Mouse (Mus musculus) MN1 (cell line): Measurements from ENCODE around the gene Olfr1417.
"Not testable (repeated sequence)": the region's sequence is repeated elsewhere in the genome, so short reads cannot be mapped to it uniquely, and the experiment has no call there.

Source experiments
- DNase-seq: peaks from one replicate; pipeline ENCODE4 v3.0.0-alpha.2; 2016; ENCODE audit warnings: low spot score

Gene Olfr1417

DNA sequence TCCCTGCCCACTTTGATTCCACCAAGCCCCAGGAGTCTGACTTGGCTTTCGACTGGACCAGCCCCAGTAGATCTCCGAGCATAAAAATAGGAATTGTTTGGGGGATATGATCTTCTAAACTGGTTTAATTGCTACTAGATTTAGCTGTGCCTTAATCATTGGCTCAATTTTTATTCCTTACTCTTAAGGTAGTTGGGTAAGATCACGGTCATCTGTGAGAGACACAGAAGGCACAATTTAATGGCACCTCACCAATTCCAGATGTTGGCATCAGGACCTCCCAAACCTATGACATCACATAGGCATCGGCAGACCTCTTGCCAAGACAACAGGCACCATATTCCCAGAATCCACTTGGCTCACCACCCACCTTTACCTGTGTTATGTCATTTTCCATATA lies at the start of gene Olfr1417:
Olfr1417 (minus strand) TSS at position 101 of the 400 bp plus-strand sequence.
- no peak for DNase-seq

DNA sequence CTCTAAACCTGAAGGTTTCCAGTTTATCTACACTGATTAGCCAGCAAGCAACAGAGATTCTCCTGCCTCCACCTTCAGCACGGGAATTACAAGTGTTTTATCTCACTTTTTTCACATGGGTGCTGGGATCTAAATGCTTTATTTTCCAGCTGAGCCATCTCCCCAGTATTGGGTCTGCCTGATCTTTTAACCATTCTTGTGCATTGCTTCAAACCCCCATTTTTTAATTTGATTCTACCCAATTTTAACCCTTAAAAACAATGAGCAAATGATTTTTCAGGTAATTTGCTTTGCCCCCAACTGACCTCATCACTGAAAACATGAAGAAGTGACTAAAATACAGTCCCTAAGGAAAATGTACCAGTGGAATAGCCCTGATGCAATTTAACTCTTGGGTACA lies 47.2 kb upstream of the Olfr1417 start, which contains the start of gene Olfr1420:
Olfr1420 (plus strand) TSS at position 301 of the 400 bp plus-strand sequence.
- no peak for DNase-seq

DNA sequence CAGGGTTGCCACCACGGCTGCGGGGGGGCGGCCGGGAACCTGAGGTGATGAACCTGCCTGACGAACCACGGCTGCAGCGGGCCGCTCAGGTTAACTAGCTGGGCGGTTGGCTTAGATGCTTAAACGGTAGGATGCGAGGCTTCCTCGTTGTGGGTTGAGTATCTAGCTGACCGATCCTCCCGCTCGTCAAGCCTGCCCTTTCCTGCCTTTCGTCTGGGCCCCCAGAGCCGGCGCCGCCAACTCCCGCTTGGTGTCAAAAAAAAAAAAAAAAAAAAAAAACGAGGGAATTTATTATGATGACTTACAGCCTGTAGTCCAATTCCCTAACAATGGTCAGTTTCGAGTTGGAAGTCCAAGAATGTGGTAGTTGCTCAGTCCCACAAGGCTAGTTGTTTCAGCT lies 39.4 kb upstream of the Olfr1417 start:
- not testable (repeated sequence) for DNase-seq

DNA sequence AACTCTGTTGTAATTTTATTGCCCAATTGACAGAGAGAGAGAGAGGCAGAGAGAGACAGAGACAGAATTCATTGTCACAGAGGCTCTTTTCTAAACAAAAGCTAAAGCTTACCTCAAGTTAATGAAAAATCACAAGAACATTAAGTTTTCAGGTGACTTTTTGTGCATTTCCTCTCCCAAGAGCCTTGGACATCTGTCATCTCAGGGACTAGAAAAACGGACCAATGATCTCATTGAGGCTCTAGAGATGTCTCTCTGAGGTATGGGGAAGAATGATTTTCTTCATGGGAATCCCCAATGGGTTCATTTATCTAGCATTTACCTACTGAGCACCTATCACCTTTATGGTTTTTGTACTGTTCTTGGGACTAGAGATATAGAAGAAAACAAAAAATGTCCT lies 36.0 kb upstream of the Olfr1417 start, which contains the start of gene Olfr1419:
Olfr1419 (minus strand) TSS at position 101 of the 400 bp plus-strand sequence.
- DNase-seq: no peak

DNA sequence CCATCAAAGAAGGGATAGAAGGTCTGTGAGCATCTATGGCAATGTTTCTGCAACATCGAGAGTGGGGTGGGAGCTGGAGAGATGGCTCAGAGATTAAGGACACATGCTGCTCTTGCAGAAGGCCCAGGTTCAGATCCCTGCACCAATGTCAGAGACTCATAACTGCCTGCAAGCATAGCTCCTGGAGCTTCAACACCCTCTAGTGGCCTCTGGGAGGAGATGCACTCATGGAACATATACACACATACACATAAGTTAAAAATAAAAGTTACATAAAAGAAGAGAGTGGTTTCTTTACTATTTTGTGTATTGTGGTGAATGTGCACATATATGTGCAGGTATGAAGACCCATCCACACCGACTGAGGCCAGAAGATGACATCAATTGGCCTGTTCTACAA lies 28.8 kb upstream of the Olfr1417 start:
- no peak for DNase-seq

DNA sequence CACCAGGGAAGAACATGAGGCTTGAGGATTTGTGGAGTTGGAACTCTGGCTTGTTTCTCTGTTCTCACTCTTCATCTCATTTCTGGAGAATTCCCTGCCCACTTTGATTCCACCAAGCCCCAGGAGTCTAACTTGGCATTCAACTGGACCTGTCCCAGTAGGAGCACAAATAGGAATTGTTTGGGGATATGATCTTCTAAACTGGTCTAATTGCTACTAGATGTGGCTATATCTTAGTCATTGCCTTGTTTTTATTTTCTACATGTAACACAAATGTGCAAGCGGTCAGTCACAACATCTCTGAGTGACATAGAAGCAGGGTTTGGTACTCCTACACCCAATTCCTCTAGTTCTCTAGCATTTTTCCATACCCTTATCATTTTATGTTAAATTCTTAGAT lies 21.9 kb upstream of the Olfr1417 start, which contains the start of gene Olfr1418:
Olfr1418 (minus strand) TSS at position 101 of the 400 bp plus-strand sequence.
- DNase-seq: no peak

DNA sequence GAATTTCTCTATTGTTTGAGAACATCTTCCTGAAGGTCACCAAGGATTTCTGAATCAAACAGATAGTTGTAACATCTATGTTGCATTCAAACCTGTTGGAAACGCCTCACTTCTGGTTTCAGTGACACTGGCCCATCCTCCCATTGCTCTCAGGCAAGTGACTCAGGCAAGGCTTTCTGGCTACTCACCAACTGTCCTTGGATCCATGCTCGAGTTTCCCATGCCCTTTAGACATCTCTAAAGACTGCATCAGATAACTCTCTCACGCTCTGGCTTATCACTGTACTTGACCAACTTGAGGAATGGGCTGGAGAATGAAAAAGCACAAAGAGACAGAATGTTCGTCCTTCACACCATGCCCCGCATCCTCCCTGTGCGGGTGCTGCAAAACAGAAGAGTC lies 17.5 kb upstream of the Olfr1417 start:
- no peak for DNase-seq

DNA sequence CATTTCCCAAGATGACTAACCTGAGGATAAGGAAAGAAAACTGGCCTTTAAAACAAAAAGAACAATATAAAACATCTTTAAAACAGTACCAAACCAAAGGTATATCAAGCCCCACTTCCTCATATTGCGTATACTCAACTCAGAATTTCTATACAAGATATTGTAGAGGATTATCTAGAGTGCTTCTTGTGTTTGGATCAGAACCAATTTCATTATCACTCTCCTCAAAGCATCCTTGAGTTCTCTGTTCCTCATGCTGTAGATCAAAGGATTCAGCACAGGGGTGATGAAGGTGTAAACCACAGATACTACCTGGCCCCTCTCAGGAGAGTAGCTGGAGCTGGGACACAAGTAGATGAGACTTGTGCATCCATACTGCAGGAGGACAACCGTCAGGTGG lies 15.8 kb upstream of the Olfr1417 start:
- no peak for DNase-seq

DNA sequence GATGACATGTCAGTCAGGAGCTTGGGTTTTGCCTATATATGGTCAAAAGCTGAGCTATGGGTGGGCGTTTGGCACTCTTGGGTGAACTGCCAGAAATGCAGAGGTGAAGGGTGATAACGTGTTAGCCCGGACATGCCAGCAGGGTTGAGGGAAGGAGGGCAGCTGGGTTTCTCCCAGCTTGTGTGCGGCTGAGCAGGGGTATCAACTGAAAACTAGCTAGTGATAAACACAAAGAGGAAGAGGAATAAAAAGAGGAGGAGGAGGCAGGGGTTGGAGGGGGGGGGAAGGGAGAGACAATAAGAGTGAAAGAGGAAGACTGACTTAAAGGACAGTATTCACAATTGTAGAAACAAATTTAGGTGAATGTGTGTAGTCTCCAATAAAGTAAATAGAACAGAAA lies 13.6 kb upstream of the Olfr1417 start:
- DNase-seq: no peak

DNA sequence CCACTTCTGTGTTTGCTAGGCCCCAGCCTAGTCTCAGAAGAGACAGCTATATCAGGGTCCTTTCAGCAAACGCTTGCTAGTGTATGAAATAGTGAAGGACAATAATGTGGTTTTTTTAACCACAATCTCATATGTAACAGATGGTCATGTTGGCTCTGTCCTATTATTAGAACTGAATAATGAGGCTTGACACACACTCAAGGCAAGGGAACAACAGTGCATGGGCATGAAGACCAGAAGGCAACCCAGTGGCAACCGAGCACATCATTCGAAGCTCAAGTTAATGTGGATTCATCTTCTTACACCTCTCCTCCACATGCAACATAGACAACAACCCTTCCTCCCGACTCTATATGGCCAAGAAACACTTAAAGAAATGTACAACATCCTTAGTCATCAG lies 7.3 kb upstream of the Olfr1417 start:
- no peak for DNase-seq

DNA sequence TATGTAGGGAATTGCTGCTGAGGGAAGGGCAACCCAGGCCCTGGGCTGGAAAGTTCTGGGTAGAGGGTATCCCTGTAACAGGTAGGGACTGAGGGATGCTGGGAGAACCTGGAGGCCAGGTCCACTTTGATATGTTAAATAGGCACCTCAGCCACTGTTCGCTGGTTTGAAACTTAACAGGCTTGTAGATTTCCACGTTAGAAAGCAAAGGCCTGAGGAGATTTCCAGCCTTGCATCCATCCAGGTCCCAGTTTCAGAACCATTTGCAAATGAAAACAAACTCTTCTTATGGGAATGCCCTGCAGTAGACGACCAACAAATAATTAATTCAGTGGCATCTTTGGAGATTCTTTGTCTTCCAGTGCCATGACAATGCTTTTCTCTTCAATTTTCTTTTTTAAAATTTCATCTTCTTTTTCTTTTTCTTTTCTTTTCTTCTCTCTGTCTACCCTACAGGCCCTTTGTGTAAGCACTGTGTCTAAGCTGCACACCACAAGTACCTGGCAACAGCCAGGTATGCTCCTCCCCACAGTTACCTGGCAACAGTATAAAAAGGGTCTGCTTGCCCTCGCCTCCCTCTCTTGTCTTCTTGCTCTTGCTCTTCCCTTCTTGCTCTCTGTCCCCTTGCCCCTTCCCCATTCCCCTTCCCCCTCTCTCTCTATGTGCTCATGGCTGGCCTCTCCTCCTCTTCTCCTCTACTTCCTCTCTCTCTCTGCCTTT lies 15.5 kb downstream of the Olfr1417 start:
- no peak for DNase-seq

DNA sequence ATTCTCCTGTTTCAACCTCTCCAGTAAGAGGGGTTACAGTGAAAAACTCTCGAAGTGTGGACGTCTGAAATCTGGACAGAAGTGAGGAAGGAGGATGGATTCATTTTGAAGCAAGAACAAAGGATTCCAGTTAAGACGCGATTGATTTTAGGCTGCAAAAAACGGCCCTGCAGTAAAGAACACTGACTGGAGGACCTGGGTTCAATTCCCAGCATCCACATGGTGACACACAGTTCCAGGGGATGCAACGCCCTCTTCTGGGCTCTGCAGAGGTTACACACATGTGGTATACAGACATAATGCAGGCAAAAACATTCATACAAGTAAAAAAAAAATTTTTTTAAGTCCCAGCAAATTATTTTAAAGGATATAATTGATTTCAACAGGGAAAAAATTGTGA lies 18.8 kb downstream of the Olfr1417 start:
- no peak for DNase-seq

DNA sequence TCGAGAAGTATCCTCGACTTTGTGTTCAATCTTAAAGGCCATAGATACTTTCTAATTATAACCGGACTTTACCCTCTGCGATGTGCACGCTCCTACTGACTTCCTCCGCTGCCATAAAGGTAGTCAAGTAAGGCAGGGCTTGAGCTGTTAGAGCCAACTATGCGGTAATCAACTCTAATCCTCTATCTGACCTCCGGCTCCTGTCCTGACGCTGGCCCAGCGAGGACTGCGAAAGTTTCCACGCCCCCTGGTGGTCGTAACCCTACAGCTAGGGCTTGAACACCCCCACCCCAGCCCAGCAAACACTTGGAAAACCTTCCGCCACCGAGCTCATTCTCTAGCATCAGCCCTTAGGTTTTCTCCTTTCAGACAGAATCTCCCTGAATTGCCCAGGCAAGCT lies 19.2 kb downstream of the Olfr1417 start:
- no peak for DNase-seq

DNA sequence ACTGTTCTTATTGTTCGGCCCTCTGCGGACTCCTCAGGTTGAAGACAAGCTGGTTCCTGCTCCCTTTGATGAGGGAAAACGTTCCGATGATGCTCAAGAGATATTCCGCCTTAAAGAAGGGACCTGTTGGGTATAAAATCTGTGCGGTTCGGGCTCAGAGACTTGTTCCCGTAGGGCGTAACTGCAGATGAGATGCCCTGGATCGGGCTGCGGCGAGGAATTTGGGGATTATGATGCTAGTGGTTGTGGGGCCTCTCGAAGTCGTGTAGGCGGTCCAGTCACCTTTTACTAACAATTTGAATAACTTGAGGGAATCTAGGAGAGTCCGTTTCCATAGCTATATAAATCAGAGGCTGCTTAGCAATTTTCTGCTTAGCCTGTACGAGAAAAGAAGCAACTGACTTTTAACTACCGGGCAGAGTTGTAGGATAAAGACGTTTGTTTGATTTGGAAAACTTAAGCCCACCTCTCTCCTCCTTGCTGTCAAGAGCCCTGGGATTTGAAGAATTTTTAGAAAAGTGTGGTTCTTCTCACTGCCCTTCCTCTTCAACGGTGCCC lies 19.8 kb downstream of the Olfr1417 start, which contains the start of gene Stx3:
Stx3 (minus strand) TSS at position 261 of the 558 bp plus-strand sequence.
- DNase-seq: no peak

DNA sequence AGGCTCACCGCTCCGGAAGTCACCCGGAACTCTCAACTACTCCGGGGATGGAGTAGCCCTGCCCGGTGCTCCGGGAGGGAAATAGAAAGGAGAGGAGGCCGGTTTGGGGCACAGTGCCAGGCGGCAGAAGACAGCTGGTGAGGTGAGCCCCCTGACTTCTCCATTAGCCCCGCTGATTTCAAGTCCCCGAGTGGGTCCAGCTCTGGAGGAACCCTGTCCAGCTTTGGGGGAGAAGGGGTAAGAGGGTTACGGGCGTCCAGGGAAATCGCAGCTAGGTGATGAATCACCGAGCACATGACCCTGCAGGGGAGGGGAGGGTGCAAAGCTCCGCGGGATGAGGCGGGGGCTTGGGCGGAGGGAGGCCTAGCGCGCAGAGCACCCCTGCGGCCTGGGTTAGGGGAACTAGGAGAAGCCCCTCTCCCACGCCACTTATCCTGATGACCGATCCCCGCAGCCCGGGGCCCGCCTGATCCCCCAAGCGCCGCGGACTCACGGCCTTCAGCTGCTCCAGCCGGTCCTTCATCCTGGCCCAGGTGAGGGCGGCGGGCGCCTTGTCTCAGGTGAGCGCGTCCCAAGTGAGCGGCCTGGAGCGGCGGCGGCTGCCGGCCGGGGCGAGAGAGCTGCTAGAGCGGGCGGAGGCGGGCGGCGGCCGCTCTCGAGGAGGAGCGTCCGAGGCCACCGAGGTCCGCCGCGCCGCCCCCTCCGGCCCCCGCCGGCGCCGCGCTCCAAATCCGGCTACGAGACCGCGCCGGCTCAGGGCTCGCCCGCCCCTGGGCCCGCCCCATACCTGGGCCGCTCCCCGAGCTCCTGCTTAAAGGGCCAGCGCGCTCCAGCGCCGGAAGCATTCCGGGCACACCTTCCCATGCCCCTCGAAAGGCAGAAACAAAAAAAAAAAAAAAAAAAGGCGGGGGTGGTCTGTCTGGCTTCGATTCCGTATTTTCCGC lies 20.5 kb downstream of the Olfr1417 start:
- no peak for DNase-seq

DNA sequence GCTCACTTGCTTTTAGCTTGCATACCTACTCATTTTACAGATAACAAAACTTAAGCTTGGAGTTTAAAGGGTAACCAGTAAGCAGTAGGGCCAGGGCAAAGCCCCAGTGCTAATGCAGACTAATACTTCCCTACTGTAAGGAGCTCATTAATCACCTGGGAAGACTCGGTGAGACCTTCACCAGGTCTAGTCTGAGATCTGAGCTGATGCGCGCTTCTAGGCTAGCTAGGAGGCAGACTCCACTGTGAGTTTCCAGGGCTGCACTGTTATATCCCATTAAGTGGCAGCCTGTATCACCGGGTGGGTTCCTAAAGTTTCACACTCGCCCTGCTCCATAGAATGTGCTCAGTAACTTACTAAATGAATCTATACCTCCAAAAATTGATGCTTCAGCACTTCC lies 21.4 kb downstream of the Olfr1417 start:
- DNase-seq: no peak

DNA sequence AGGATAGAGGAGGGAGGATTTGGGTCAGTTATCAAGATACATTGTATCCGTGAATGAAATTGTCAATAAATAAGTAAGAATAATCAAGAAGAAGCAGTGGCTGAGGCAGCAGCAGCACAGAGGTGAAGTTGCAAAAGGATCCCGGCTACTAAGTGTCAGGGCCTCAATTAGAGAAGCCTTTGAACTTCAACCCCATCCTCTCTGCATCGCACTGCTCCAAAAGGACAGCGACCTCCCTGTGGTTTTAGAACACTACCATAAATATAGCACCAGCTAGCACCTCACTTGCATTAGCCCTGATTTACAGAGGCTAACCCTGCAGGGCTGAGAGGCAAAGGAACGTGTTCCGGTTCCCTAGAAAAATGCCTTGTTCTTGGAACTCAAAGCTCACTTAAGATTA lies 22.3 kb downstream of the Olfr1417 start:
- DNase-seq: no peak

DNA sequence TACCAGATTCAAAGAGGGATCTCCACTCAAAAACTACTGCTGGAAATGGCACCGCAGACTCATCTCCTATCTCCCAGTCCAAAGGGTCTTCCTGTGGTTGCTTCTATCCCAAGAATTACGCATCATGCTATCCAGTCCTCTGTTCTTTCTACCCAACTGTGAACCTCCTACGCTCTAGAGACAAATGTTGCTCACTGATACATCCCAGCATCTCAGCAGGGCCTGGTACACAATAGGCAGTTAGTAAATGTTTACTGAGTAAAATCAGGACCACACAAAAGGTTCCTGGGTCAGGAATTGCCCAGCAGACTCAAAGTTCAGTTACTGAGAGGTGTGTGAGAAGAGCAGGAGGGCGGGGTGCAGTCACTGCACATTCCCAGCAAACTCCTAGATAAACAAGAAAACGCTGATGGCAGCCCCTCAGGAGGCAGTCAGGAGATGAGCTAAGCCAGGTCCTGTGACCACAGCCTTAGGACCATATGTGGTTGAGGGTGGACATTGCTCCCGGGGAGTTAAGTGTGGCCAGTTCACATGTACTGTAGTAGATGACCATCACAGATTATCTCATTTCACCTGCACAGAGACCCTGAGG lies 24.2 kb downstream of the Olfr1417 start:
- no peak for DNase-seq

DNA sequence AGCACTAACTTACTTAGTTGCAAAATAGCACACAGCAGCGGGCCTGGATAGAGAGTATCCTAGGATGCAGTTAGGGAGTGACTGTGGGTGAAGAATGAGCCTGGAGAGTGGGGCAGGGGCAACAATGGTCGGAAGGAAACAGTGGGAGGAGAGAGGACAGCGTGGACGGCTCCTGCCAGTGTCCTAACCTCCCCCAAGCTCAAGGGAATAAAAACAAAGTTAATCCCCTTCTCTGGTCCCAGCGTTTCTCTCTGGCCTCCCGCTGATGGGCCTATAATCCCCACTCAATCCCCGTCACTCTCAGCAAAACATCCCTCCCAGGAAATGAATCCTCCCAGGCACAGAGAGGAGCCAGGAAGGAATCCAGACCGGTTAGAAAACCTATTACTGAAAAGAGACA lies 25.4 kb downstream of the Olfr1417 start:
- no peak for DNase-seq

DNA sequence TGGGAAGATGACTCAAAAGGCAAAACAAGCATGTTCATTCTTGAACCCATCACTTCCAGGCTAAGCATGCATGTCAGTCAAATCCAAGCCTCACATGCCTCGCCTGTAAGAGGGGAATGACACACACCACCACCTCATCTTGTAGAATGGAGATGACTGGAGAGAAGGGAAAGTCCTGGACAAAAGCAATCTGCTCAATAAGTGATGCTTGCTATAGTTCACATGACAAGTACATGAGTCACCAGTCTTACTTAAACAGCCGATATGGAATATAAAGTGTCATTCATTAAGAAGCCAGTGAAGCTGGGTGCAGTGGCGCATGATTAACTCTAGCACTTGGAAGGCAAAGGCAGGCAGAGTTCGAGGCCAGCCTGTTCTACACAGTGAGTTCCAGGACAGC lies 25.9 kb downstream of the Olfr1417 start:
- no peak for DNase-seq

DNA sequence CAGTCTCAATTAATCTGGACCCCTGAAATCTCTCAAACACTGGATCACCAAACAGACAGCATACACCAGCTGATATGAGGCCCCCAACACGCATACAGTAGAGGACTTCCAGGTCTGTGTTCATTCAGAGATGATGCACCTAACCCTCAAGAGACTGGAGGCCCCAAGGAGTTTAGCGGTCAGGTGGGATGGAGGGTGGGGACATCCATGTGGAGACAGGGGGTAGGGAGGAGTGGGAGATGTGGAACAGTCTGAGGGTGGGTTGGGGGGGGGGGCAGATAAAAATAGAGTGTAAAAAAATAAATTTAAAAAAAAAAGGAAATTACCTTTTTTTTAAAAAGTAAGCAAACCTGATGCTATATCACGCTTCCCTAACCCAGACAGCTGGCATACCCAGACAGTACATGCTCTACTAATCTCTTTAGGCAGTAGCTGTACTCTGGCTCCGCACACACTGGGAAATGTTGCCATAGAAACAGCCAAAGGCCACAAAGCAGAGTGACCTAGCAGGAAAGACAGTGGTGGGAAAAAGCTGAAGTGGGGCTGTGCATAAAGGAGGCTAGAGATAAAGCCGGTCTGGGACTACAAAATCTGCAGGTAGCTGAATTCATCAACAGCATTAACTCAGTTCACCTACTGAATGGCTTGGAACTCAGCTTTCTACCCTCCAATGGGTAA lies 27.2 kb downstream of the Olfr1417 start:
- no peak for DNase-seq

DNA sequence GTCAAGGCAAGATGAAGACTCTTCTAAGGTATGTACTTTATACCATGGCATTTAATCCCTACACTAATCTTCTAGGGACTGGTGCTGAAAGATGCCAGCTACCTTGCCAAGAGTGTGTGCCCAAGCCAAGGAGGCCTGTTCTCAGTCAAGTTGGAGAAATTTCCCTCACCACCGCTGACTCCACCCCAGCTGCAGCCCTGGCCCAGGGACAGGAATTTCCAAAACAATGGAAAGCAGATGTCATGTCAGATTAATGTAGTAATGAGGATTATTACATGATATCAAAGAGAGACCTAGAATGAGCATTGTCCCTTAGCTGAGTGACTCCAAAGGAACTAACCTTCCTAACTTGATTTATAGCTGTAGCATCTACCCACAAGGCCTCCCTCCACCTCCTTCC lies 28.2 kb downstream of the Olfr1417 start:
- DNase-seq: no peak
